Mouse (Mus musculus) inflammation-experienced regulatory T-cells, adult 6 months (primary cell): ENCODE data around the gene Arhgef28. TPM values are rescaled to one million over a fixed set of nuclear protein-coding genes. Genes with fewer than 3 reads are reported as not detected.

Source experiments
- ATAC-seq: one replicate; pipeline ENCODE4 v1.8.0; 2017
- polyA plus RNA-seq, 3 experiments: library from polyadenylated mRNA; unstranded; fragments of 100-300 nt; shearing (Covaris generic); gene quantifications; one replicate each; pipeline ENCODE4 v1.2.1; 2017

Gene Arhgef28
- polyA plus RNA-seq: under 1 TPM in 2 of 3 experiments, not detected in 1; 0.17 to 0.33 TPM

DNA sequence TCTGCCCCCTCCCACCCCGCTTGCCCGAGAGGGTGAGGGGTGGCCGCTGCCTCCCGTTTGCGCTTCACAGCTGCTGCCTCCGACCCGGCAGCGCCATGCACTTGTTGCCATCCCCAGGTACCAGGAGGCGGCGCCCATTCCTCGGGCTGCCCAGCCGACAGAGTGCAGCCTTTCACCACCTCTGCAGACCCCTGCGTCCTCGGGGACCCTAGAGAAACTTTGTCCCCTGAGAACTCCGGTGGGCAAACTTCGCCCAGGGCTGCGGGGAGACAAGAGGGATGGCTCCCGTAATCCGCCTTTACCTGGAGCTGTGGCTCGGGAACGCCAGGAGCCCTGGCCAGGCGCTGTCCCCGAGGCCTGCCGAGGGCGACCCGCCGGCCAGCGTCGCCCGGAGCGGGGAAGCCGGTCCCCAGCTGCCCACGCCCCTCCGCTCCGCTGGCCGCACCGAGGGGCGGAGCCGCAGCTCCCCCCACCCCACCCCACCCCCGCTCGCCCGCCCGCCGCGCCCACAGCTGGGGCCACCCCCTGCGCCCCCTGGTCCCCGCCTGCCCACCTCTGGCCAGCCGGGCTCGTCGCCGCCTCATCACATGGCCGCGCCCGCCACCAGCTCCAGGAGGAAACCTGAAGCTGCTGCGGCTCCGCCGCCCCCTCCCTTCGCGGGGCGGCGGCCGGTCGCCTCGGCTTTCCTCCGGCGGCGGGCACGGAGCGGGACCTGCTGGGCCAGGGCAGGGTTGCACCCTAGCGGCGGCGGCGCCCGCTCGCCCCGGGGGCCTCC is at the start of gene Arhgef28:
TSS of gene Arhgef28 (minus strand) at position 669 of the 775 bp plus-strand sequence.
- ATAC-seq: no peak

- no peak for ATAC-seq
These were observed 48.7 kb upstream of the Arhgef28 start for GRCm38 (mm10) chr13:98254921-98255320.

GRCm38 (mm10) chr13:98249594-98249993 is 43.4 kb upstream of the Arhgef28 start:
- ATAC-seq: no peak

- ATAC-seq: no peak
These were observed 39.1 kb upstream of the Arhgef28 start for GRCm38 (mm10) chr13:98245386-98245785.

GRCm38 (mm10) chr13:98244571-98245350 is 38.5 kb upstream of the Arhgef28 start:
- no peak for ATAC-seq

DNA sequence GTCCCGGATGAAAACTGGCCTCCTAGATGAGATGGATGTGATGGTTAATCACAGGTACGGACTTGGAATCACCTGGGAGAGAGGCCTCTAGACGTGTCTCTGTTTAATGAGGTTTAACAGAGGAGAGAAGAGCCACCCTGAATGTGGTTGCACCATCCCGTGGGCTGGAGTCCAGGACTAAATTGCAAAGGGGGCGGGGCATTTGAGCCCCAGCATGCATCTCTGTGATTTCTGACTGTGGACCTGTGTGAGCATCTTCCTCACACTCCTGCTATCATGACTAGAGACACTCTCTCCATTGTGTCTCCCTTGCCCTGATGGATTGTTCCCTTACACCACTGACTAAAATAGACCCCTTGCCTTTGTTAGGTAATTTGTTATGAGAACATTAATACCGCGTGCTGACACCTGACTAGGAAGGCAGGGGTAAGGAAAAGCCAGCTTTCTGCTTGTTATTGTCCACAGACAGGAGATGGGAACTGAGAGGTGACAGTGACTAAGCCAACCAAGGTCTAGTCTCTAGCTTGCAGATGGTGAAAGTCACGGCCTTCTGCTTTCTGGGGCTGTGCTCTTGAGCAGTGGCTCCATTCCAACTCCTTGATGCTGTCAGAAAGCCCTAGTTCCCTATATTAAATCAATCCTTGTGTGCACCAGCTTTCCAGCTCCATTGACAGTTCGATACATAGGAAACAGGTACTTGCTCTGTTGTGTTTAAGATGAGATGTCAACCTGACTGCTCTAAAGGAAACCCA is 35.5 kb upstream of the Arhgef28 start:
- ATAC-seq: no peak

GRCm38 (mm10) chr13:98239978-98240641 is 33.9 kb upstream of the Arhgef28 start:
- no peak for ATAC-seq

DNA sequence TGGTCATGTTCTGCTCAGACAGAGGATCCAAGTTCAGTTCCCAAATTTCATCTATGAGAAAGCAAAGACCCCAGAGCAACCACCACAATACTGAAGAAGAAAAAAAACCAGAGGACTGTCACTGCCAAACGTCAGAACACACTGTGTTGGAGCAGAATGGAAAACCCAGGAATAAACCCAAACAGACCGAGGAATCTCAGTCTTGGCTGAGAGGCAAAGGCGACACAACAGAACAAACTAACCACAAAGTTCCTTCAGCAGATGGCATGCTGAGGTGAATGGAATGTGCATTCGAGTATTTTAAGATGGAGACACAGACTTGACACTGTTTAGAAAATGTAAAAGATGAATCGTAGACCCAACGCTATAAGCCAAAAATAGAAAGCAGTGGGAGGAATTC is 29.2 kb upstream of the Arhgef28 start:
- ATAC-seq: no peak

- ATAC-seq: no peak
These were observed 24.3 kb upstream of the Arhgef28 start for GRCm38 (mm10) chr13:98230511-98230910.

DNA sequence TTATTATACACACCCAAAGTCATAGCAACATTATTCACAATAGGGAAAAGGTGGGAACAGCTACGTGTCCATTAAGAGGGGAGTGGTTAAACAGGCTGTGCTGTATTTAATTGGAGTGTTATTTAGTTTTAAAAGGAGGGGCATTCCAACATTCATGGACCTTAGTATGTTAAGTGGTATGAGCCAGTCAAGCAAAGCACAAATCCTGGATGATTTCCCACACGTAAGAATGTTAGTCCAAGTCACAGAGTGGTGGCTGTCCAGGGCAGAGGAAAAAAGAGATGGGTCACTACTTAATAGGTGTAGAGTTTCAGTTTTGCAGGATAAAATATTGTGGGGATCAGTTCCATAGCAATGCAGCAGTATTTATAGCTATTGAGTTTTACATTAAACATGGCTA is 20.0 kb upstream of the Arhgef28 start:
- no peak for ATAC-seq

- ATAC-seq: no peak
These were observed 16.6 kb upstream of the Arhgef28 start for GRCm38 (mm10) chr13:98222848-98223247.

GRCm38 (mm10) chr13:98210137-98210536 is 3.9 kb upstream of the Arhgef28 start:
- ATAC-seq: no peak

DNA sequence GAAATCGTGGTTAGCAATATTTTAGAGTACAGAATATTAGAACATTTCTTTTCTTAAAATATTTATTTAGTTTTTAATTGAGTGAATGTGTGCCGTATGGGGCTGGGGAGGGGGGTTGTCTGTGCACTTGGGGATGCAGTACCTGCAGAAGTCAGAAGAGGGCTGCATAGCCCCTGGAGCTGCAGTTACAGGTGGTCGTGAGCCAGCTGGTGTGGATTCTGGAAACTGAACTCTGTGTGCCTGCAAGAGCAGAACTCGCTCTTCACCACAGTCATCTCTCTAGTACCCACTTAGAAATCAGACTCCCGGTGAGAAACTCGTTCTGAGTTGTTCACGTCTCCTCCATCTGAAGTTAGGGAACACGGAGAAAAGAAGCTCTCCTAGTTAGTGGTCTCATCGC is 2.6 kb upstream of the Arhgef28 start:
- ATAC-seq: no peak

- no peak for ATAC-seq
These were observed 269 bp upstream of the Arhgef28 start for GRCm38 (mm10) chr13:98206546-98206870.

- no peak for ATAC-seq
These were observed 1.1 kb downstream of the Arhgef28 start for GRCm38 (mm10) chr13:98205111-98205510.

- no peak for ATAC-seq
These were observed 1.9 kb downstream of the Arhgef28 start for GRCm38 (mm10) chr13:98204371-98204770.

- ATAC-seq: no peak
These were observed 4.8 kb downstream of the Arhgef28 start for GRCm38 (mm10) chr13:98201436-98201835.

- ATAC-seq: no peak
These were observed 13.6 kb downstream of the Arhgef28 start for GRCm38 (mm10) chr13:98192596-98192995.

DNA sequence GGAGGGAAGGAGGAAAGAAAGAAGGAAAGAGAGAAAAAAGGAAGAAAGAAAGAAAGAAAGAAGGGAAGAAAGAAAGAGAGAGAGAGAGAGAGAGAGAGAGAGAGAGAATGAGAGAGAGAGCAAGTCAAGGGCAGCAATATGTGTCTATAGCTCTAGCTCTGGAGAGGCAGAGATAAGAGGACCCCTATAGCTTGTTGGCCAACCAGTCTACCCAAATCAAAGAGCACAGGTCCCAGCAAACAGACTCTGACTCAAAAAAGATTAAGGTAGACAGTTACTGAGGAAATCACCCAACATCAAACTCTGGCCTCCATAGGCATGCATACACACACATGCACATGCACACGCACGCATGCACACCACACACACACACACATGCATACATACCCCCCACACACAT is 17.7 kb downstream of the Arhgef28 start:
- no peak for ATAC-seq

DNA sequence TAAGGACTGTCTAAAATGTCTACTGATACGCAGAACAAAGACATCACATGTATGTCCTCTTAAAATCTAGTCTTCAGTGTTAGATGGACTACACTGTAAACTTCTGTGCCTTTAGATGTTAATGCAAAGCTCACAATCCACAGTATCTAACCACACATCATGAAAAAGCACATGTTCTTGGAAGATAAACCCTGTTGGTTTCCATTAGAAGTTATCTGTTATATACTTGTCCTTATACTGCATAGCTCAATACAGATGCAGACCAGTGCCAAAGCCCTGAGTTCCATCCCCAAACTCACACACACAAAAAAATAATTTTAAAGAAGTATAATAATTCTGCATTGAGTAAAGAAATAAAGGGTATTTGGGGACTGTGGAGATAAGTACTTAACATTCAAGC is 18.3 kb downstream of the Arhgef28 start:
- ATAC-seq: no peak

DNA sequence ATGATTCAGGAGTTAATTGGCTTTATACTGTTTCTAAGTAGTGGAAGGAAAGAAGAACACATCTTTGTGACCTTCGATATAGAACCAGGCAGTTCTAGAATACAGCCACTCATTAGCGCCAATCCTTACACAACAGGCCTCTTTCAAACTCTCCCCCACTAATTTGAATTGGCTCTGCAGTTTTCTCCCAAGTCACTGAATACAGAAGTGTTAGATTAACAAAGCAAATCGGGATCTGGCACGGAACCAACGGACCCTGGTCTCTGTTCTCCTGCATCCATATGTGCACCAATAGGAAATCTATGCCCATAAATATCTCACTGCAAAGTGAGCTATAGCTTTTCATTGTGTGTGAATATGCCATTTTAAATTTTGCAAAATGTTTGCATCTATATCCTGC is 20.1 kb downstream of the Arhgef28 start:
- ATAC-seq: no peak

DNA sequence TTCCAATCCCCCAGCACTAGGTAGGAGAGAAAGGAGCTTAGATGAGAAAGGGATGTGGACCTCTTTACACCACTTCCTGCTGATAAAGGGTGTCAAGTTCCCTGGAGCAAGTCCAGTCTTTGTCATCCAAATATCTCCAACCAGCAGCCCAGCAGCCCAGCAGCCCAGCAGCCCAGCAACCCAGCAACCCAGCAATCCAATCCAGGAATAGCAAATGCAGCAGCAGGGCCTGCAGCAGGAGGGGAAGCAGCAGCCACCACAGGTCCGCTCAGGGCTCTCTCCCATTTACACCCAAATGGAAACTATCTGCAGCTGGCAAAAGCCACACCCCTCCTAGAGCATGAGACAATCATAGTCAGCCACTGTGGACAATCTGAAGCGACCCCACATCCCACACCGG is 21.6 kb downstream of the Arhgef28 start:
- no peak for ATAC-seq
